Mouse (Mus musculus) B cell, adult 2 months (primary cell): ENCODE measurements at regions not wholly inside any gene's neighbourhood (a gene's known extent, or its start where the extent isn't known, plus 50 kb on each side); places are given as distances from the start of the nearest gene placed in this dataset.

ENCODE experiments used
- DNase-seq, 2 experiments: peaks; one replicate each; pipeline ENCODE4 v3.0.0; 2022

- no peak for DNase-seq
Observed at GRCm38 (mm10) chr8:36364567-36365231, 599.1 kb downstream of the Gm19410 start.

- DNase-seq: no peak
Observed at GRCm38 (mm10) chr8:36365945-36366344, 600.4 kb downstream of the Gm19410 start.

GRCm38 (mm10) chr8:36376579-36377350 lies 611.2 kb downstream of the Gm19410 start:
- DNase-seq: no peak

GRCm38 (mm10) chr8:36394487-36394886 lies 598.9 kb upstream of the AI429214 start:
- DNase-seq: no peak

GRCm38 (mm10) chr8:36396493-36396892 lies 596.9 kb upstream of the AI429214 start:
- DNase-seq: no peak

GRCm38 (mm10) chr8:36406706-36407105 lies 586.7 kb upstream of the AI429214 start:
- no peak for DNase-seq
